In the genomic region with DNA sequence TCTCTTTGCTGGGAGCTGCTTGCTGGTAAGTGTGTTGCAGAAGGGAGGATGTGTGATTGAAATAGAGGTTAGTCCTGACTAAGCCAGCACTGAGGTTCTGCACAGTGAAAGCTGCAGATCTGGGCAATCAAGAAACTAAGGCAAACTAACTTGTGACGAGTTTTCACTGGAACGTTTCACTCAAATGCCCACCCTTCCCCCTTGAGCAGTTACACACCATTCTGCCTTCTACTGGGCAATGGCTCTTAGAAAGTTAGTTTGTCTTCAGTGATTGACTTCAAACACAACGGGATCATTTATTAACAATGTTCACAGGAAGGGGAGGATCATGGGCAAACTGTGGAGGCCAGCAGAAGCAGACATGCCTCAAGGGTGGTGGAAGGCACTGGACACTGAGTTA, we compare ENCODE assay signal across 31 mouse cellular contexts. TPM values are rescaled to one million over a fixed set of nuclear protein-coding genes. Genes with fewer than 3 reads are reported as not detected.
"Had no signal": no experiment of that assay in that cellular context is flagged by ENCODE, and none has a peak within 500 bp of the region (broad histone marks: within the 10 kb centered on the region; RNA-seq: fewer than 3 reads in every experiment).

No protein-coding gene starts in this region.

- ATAC-seq: forebrain, postnatal 0 days; hindbrain, postnatal 0 days; intestine, embryonic 16.5 days; liver, embryonic 12.5 days had no signal

- H3K27ac ChIP-seq: heart, adult 2 months; heart, embryonic 13.5 days; heart, embryonic 15.5 days; hindbrain, embryonic 13.5 days; hindbrain, embryonic 15.5 days; hindbrain, postnatal 0 days; limb, embryonic 13.5 days; limb, embryonic 15.5 days; liver, embryonic 12.5 days; liver, embryonic 14.5 days had no signal

- H3K36me3 ChIP-seq: heart, embryonic 13.5 days; heart, embryonic 15.5 days; hindbrain, embryonic 13.5 days; hindbrain, embryonic 15.5 days; limb, embryonic 13.5 days; limb, embryonic 15.5 days; liver, embryonic 12.5 days had no signal

- H3K4me1 ChIP-seq: heart, embryonic 13.5 days; heart, embryonic 15.5 days; hindbrain, embryonic 13.5 days; hindbrain, embryonic 15.5 days; limb, embryonic 15.5 days; liver, embryonic 12.5 days had no signal

- H3K4me3 ChIP-seq: heart, adult 2 months; heart, embryonic 13.5 days; heart, embryonic 15.5 days; hindbrain, embryonic 13.5 days; hindbrain, embryonic 15.5 days; limb, embryonic 13.5 days; limb, embryonic 15.5 days; liver, embryonic 12.5 days had no signal

- H3K27me3 ChIP-seq: heart, embryonic 15.5 days; hindbrain, embryonic 13.5 days; hindbrain, embryonic 15.5 days; limb, embryonic 13.5 days; limb, embryonic 15.5 days; liver, embryonic 12.5 days had no signal

- DNase-seq: forebrain, postnatal 0 days; gastrocnemius, postnatal 14 days; gastrocnemius, postnatal 36 days; heart, adult 11 months; heart, adult 2 months; heart, postnatal 14 days; heart, postnatal 36 days; kidney, adult 18-20 months; kidney, adult 9 months; layer of hippocampus, adult 9-11 months; layer of hippocampus, postnatal 36 days; left cerebral cortex, postnatal 4 days had no signal

- H3K4me2 ChIP-seq: heart, embryonic 11.5 days; heart, embryonic 13.5 days; heart, embryonic 15.5 days; hindbrain, embryonic 13.5 days; hindbrain, embryonic 15.5 days; limb, embryonic 13.5 days; limb, embryonic 15.5 days; liver, embryonic 12.5 days had no signal

- H3K9ac ChIP-seq: forebrain, postnatal 0 days; heart, embryonic 13.5 days; heart, embryonic 15.5 days; hindbrain, embryonic 13.5 days; hindbrain, embryonic 15.5 days; limb, embryonic 13.5 days; limb, embryonic 15.5 days; liver, embryonic 12.5 days; liver, embryonic 14.5 days had no signal

- H3K9me3 ChIP-seq: heart, embryonic 13.5 days; heart, embryonic 15.5 days; hindbrain, embryonic 13.5 days; hindbrain, embryonic 15.5 days; limb, embryonic 13.5 days; limb, embryonic 15.5 days; liver, embryonic 12.5 days had no signal

RNA-seq across cellular contexts. Expression of a gene that starts 0.9 kb away (rescaled TPM):
- polyA plus RNA-seq: forebrain, postnatal 0 days; gonadal fat pad, adult 2 months; heart, adult 2 months; heart, embryonic 11.5 days; heart, embryonic 13.5 days; heart, embryonic 15.5 days; heart, postnatal 0 days; hindbrain, embryonic 11.5 days; hindbrain, embryonic 13.5 days; hindbrain, embryonic 15.5 days; hindbrain, postnatal 0 days; intestine, embryonic 14.5 days; intestine, embryonic 16.5 days; large intestine, adult 2 months; limb, embryonic 11.5 days; limb, embryonic 13.5 days; limb, embryonic 15.5 days; liver, adult 2 months; liver, embryonic 12.5 days; liver, embryonic 14.5 days; liver, embryonic 16.5 days had no signal

RNA-seq across cellular contexts. Expression of a gene that starts 4.0 kb away (rescaled TPM):
- polyA plus RNA-seq: liver, adult 2 months had no signal

RNA-seq across cellular contexts. Expression of a gene that starts 16.7 kb away (rescaled TPM):
- polyA plus RNA-seq: forebrain, postnatal 0 days; gonadal fat pad, adult 2 months; heart, adult 2 months; heart, embryonic 11.5 days; heart, embryonic 13.5 days; heart, embryonic 15.5 days; heart, postnatal 0 days; hindbrain, embryonic 11.5 days; hindbrain, embryonic 13.5 days; hindbrain, embryonic 15.5 days; hindbrain, postnatal 0 days; intestine, embryonic 14.5 days; intestine, embryonic 16.5 days; large intestine, adult 2 months; limb, embryonic 11.5 days; limb, embryonic 13.5 days; limb, embryonic 15.5 days; liver, adult 2 months; liver, embryonic 12.5 days; liver, embryonic 14.5 days; liver, embryonic 16.5 days had no signal

RNA-seq across cellular contexts. Expression of a gene that starts 29.0 kb away (rescaled TPM):
- polyA plus RNA-seq: forebrain, postnatal 0 days; gonadal fat pad, adult 2 months; heart, adult 2 months; heart, embryonic 11.5 days; heart, embryonic 13.5 days; heart, embryonic 15.5 days; heart, postnatal 0 days; hindbrain, embryonic 11.5 days; hindbrain, embryonic 13.5 days; hindbrain, embryonic 15.5 days; hindbrain, postnatal 0 days; intestine, embryonic 14.5 days; intestine, embryonic 16.5 days; large intestine, adult 2 months; limb, embryonic 11.5 days; limb, embryonic 13.5 days; limb, embryonic 15.5 days; liver, adult 2 months; liver, embryonic 12.5 days; liver, embryonic 14.5 days; liver, embryonic 16.5 days had no signal

RNA-seq across cellular contexts. Expression of a gene that starts 48.6 kb away (rescaled TPM):
- polyA plus RNA-seq: forebrain, postnatal 0 days; gonadal fat pad, adult 2 months; heart, adult 2 months; heart, embryonic 13.5 days; heart, postnatal 0 days; hindbrain, embryonic 11.5 days; hindbrain, embryonic 13.5 days; hindbrain, embryonic 15.5 days; hindbrain, postnatal 0 days; intestine, embryonic 14.5 days; intestine, embryonic 16.5 days; large intestine, adult 2 months; limb, embryonic 11.5 days; limb, embryonic 13.5 days; limb, embryonic 15.5 days; liver, adult 2 months; liver, embryonic 12.5 days; liver, embryonic 16.5 days had no signal
